Mouse (Mus musculus): Measurements from ENCODE around the gene Acpp. TPM values are rescaled to one million over a fixed set of nuclear protein-coding genes. Genes with fewer than 3 reads are reported as not detected.
"Not testable (repeated sequence)": the region's sequence is repeated elsewhere in the genome, so short reads cannot be mapped to it uniquely, and the experiment has no call there.

Gene Acpp
- polyA plus RNA-seq (2014; fragmentation: Nextera tagmentation; extraction: Ambion mirVana), result 0.25 and 0.53 TPM in 2 replicates

DNA sequence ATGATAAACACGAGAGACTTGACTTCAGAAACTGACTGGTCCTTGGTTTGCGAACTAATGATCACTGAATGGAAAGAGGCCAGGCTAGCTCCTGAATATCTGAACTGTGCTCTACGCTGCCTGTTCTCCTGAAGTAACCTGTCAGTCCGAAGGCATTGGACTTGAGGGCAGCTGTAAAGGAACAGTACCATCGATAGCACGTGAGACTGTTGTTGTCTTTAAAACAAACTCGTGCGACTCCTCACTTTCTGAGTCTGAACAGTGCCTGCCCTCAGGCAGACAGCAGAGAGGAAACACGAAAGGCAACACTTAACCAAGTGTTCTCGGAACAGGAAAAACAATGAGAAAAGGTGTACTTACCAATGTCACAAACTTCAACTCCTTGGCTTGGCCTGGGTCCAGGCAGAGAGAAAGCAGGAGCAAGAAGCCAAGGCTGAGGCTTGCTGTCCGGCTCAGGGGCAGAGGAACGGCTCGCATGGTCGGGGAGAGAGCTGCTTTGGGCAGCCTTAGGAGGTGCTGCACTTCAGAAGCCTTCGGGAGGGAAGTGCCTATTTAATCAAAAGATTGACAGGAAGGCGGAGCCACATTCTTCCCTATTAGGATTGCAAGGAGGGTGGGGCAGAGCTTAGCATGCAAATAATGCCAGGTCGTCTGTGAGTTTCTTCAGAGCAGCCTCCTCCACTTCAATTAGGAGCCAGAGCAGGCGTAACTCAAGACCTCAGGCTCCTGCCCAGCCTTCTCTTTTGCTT, at the start of gene Acpp:
TSS of gene Acpp (minus strand) at position 566 of the 749 bp plus-strand sequence.
- Histone ChIP-seq H3K4me2 (peak within 1 kb of the TSS; percentile 59), H3K4me1 (replicated peaks; ENCODE audit: control insufficient read depth, insufficient read depth, low read length) (no peaks in the 10 kb centered on the region), H3K9ac (ENCODE audit: low read depth, low read length) (no peak within 1 kb of the TSS), H3K27me3 (replicated peaks; ENCODE audit: control insufficient read depth, insufficient read depth, low read length) (no peaks in the 10 kb centered on the region), H3K9me3 (ENCODE audit: control insufficient read depth, low read length) (no peaks in the 10 kb centered on the region), H3K27ac (ENCODE audit: low read depth, low read length) (no peak within 1 kb of the TSS), H3K36me3 (ENCODE audit: control insufficient read depth, insufficient read depth, low read length) (no peaks in the 10 kb centered on the region), H3K4me3 (ENCODE audit: low read depth, low read length) (peak within 1 kb of the TSS; percentile 6; the same call in 1 of the 2 replicates)
- ATAC-seq (replicated peaks; ENCODE audit: low FRiP score), result peak; percentile 57
- WGBS, result 19% methylated on average over 18 of the region's 18 CpGs
- no peak for DNase-seq (ENCODE audit: low spot score)

DNA sequence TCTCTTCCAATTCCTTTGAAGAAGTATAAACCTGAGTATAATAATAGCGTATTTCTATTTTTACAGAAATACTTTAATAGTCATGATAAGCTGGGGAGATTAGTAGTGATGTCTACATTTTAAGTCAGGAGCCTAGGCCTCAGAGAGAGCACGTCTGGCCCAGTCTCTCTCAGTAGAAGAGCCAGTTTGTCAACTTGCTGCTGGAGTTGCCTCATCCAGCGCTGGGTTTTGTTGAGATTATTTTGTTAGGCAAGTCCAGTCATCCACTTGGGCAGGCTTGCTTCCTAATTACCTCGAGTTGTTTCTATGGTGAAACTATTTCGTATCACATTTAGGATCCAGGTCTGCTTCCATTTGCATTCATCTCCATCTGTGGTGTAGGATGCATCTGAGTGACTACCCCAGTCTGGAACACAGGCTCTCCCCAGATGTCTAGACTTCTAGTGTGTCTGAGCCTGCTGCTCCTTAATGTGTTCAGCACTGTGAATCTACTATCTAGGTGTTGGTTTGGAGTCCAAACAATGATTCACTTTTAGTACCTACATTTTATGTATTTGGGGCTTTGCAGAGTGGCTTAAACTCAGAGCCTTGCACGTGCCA, 45.1 kb upstream of the Acpp start:
- 79% methylated on average over 6 of the region's 6 CpGs for WGBS
- Histone ChIP-seq H3K9me3 (ENCODE audit: control insufficient read depth, low read length) (no peaks in the 10 kb centered on the region), H3K4me2 (no peak overlapping the region), H3K9ac (ENCODE audit: low read depth, low read length) (no peak overlapping the region), H3K27ac (ENCODE audit: low read depth, low read length) (no peak overlapping the region), H3K27me3 (replicated peaks; ENCODE audit: control insufficient read depth, insufficient read depth, low read length) (no peaks in the 10 kb centered on the region), H3K4me1 (replicated peaks; ENCODE audit: control insufficient read depth, insufficient read depth, low read length) (no peaks in the 10 kb centered on the region), H3K36me3 (ENCODE audit: control insufficient read depth, insufficient read depth, low read length) (no peaks in the 10 kb centered on the region), H3K4me3 (ENCODE audit: low read depth, low read length) (no peak overlapping the region)
- ATAC-seq (replicated peaks; ENCODE audit: low FRiP score) (no peak), DNase-seq (ENCODE audit: low spot score) (no peak)

DNA sequence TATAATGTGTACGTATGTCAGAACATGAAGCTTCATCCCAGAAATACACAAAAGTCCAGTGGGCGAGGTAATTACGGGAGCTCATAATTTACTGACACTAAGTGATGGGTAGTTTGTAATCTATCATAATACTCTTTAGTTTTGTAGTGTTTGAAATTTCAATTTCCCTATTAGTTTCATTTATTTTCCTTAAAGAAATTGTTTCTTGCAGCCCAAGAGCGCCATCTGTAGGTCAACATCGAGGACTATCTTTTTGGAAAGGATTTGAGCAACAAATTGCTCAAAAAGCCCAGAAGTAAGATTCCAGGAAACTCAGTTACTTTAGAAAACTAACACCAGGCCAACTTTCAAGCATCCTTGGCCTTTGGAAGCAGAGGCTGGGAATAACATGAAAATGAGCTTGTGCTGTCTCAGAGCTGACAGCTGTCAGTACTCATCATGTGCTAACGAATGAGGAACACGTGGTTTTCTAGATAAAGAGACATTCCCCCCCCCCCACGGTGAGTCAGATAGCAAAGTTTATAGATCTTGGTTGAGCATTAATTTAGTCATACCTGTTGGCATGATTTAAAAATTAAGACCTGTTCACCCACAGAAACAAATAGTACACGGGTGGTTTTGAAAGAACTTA, 42.1 kb upstream of the Acpp start:
- Histone ChIP-seq H3K27me3 (replicated peaks; ENCODE audit: control insufficient read depth, insufficient read depth, low read length) (no peaks in the 10 kb centered on the region), H3K4me3 (ENCODE audit: low read depth, low read length) (no peak overlapping the region), H3K4me2 (no peak overlapping the region), H3K36me3 (ENCODE audit: control insufficient read depth, insufficient read depth, low read length) (no peaks in the 10 kb centered on the region), H3K9ac (ENCODE audit: low read depth, low read length) (no peak overlapping the region), H3K9me3 (ENCODE audit: control insufficient read depth, low read length) (no peaks in the 10 kb centered on the region), H3K4me1 (replicated peaks; ENCODE audit: control insufficient read depth, insufficient read depth, low read length) (no peaks in the 10 kb centered on the region), H3K27ac (ENCODE audit: low read depth, low read length) (no peak overlapping the region)
- WGBS, result 57% methylated on average over 9 of the region's 9 CpGs
- ATAC-seq (replicated peaks; ENCODE audit: low FRiP score) (no peak), DNase-seq (ENCODE audit: low spot score) (no peak)

DNA sequence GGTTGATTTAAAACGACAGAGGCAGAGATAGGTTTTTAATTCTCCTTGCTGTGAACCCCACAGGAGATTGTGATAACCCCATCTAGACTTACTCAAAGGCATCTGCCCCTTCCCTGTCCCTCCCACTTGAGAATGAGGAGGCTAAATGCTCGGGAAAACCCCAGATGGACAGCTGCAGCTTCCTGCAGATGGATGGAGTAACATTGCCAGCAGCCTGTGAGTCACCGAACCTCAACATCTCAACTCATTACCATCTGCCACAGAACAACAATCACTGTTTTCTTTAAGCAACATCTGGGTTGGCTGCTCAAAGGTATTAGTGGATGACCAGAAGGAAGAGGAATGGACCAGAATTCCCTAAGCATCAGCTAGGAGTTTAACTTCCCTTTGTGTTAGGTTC, 38.0 kb upstream of the Acpp start:
- no peaks in the 10 kb centered on the region for H3K27me3 ChIP-seq (replicated peaks; ENCODE audit: control insufficient read depth, insufficient read depth, low read length)
- H3K9me3 ChIP-seq (ENCODE audit: control insufficient read depth, low read length), result no peaks in the 10 kb centered on the region
- DNase-seq (ENCODE audit: low spot score) (no peak), ATAC-seq (replicated peaks; ENCODE audit: low FRiP score) (no peak)
- H3K27ac ChIP-seq (ENCODE audit: low read depth, low read length), result no peak overlapping the region
- H3K4me1 ChIP-seq (replicated peaks; ENCODE audit: control insufficient read depth, insufficient read depth, low read length), result no peaks in the 10 kb centered on the region
- H3K9ac ChIP-seq (ENCODE audit: low read depth, low read length), result no peak overlapping the region
- no peak overlapping the region for H3K4me2 ChIP-seq
- WGBS, result 35% methylated on average over 3 of the region's 3 CpGs
- H3K4me3 ChIP-seq (ENCODE audit: low read depth, low read length), result no peak overlapping the region
- no peaks in the 10 kb centered on the region for H3K36me3 ChIP-seq (ENCODE audit: control insufficient read depth, insufficient read depth, low read length)

DNA sequence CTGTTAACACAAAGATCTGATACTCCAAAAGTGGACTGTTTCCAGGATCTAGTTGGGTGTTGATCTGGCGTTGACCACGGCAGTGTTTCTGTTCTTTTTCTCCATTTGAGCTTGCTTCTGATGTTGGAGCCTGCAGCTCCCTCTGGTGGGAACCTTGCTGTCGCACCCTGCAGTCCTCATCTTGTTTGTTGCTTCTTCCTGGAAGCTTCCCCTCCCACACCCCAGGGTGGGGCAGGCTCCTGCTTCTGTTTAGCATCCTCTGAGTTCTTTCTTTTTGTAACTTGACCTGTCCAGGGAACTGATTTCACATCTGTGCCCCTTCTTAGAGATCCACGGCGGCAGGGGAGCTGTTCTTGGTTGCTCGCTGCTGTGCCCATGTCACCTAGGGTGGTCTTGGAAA, 35.7 kb upstream of the Acpp start:
- no peak overlapping the region for H3K4me2 ChIP-seq
- no peak overlapping the region for H3K4me3 ChIP-seq (ENCODE audit: low read depth, low read length)
- no peak overlapping the region for H3K27ac ChIP-seq (ENCODE audit: low read depth, low read length)
- WGBS, result 26% methylated on average over 6 of the region's 6 CpGs
- no peaks in the 10 kb centered on the region for H3K36me3 ChIP-seq (ENCODE audit: control insufficient read depth, insufficient read depth, low read length)
- H3K9me3 ChIP-seq (ENCODE audit: control insufficient read depth, low read length), result no peaks in the 10 kb centered on the region
- no peaks in the 10 kb centered on the region for H3K27me3 ChIP-seq (replicated peaks; ENCODE audit: control insufficient read depth, insufficient read depth, low read length)
- DNase-seq (ENCODE audit: low spot score), result peak; percentile 36
- no peaks in the 10 kb centered on the region for H3K4me1 ChIP-seq (replicated peaks; ENCODE audit: control insufficient read depth, insufficient read depth, low read length)
- ATAC-seq (replicated peaks; ENCODE audit: low FRiP score), result no peak
- H3K9ac ChIP-seq (ENCODE audit: low read depth, low read length), result no peak overlapping the region

DNA sequence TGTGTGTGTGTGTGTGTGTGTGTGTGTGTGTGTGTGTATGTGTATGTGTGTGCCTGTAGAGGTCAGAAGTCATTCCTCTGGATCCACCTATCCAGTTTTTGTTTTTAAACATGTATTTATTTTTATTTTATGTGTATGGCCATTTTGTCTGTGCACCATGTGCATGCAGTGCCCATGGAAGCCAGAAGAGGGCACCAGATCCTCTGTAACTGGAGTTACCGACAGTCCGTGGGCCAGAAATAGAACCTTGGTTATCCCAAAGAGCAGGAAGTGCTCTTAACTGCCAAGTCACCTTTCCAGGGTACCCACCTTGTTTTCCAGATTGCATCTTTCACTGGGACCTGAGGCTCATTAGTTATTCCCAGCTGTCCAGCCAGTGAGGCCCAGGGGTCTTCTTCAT, 29.4 kb upstream of the Acpp start:
- H3K27me3 ChIP-seq (replicated peaks; ENCODE audit: control insufficient read depth, insufficient read depth, low read length), result no peaks in the 10 kb centered on the region

DNA sequence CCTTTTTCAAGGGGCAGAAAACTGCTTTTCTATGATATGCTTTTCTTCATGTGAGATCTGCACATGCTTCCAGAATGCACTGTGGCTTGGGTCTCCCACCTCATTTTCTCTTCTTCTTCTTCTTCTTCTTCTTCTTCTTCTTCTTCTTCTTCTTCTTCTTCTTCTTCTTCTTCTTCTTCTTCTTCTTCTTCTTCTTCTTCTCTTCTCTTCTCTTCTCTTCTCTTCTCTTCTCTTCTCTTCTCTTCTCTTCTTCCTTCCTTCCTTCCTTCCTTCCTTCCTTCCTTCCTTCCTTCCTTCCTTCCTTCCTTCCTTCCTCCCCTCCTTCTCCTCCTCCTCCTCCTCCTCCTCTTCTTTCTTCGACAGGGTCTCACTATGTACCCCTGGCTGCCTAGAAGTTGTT, 24.4 kb upstream of the Acpp start:
- H3K9ac ChIP-seq (ENCODE audit: low read depth, low read length); H3K27me3 ChIP-seq (replicated peaks; ENCODE audit: control insufficient read depth, insufficient read depth, low read length); H3K4me1 ChIP-seq (replicated peaks; ENCODE audit: control insufficient read depth, insufficient read depth, low read length); H3K36me3 ChIP-seq (ENCODE audit: control insufficient read depth, insufficient read depth, low read length); ATAC-seq (replicated peaks; ENCODE audit: low FRiP score); H3K9me3 ChIP-seq (ENCODE audit: control insufficient read depth, low read length); H3K4me2 ChIP-seq; H3K4me3 ChIP-seq (ENCODE audit: low read depth, low read length); DNase-seq (ENCODE audit: low spot score); H3K27ac ChIP-seq (ENCODE audit: low read depth, low read length): not testable (repeated sequence)
- WGBS, result 100% methylated on average over 1 of the region's 1 CpGs

More for the DNA sequence above, 29.4 kb upstream of the Acpp start:
- no peak for DNase-seq (ENCODE audit: low spot score)
- WGBS, result 66% methylated on average over 2 of the region's 2 CpGs
- Histone ChIP-seq H3K27ac (ENCODE audit: low read depth, low read length) (no peak overlapping the region), H3K9me3 (ENCODE audit: control insufficient read depth, low read length) (no peaks in the 10 kb centered on the region; the same call in 1 of the 2 replicates), H3K9ac (ENCODE audit: low read depth, low read length) (no peak overlapping the region), H3K4me3 (ENCODE audit: low read depth, low read length) (no peak overlapping the region), H3K4me1 (replicated peaks; ENCODE audit: control insufficient read depth, insufficient read depth, low read length) (no peaks in the 10 kb centered on the region), H3K36me3 (ENCODE audit: control insufficient read depth, insufficient read depth, low read length) (no peaks in the 10 kb centered on the region), H3K4me2 (no peak overlapping the region)
- ATAC-seq (replicated peaks; ENCODE audit: low FRiP score), result no peak

DNA sequence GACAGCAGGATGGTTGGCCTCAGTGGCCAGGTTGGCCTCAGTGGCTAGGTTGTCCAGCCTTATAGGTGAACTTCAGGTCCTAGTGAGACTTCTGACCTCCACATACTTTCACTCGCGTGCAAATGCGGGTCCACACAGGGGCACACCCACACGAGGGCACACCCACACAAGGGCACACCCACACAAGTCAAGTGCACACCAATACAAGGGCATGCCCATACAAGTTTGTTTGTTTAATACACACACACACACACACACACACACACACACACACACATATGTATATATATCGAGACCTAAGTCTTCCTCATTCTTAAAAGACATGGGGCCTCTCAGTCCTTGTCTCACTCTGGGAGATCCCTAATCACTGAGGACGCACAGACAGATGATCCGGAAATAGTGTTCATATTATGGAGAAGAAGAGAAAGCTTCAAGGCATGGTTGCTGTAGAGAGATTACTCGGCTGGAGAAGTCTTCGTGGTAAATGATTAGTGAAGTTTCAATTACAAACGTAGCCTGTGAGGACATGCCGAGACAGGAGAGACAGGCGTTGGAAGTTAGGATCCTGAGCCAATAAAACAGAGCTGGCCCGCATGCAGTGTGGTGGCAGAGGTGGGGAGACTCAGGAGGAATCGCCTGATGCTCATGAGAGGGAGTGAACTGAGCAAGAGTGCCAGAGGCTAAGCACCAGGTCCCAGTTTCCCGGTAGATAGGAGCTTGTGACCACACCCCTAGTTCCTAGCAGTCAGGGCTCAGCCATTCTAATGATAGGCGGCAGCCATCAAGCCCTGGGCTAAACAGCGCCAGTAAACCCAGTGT, 23.7 kb upstream of the Acpp start:
- Histone ChIP-seq H3K9me3 (ENCODE audit: control insufficient read depth, low read length) (no peaks in the 10 kb centered on the region; the same call in 1 of the 2 replicates), H3K27me3 (replicated peaks; ENCODE audit: control insufficient read depth, insufficient read depth, low read length) (no peaks in the 10 kb centered on the region), H3K9ac (ENCODE audit: low read depth, low read length) (no peak overlapping the region), H3K27ac (ENCODE audit: low read depth, low read length) (no peak overlapping the region), H3K36me3 (ENCODE audit: control insufficient read depth, insufficient read depth, low read length) (no peaks in the 10 kb centered on the region), H3K4me2 (no peak overlapping the region), H3K4me1 (replicated peaks; ENCODE audit: control insufficient read depth, insufficient read depth, low read length) (no peaks in the 10 kb centered on the region), H3K4me3 (ENCODE audit: low read depth, low read length) (no peak overlapping the region)
- WGBS, result 70% methylated on average over 17 of the region's 17 CpGs
- no peak for DNase-seq (ENCODE audit: low spot score)
- ATAC-seq (replicated peaks; ENCODE audit: low FRiP score), result no peak

Data from liver, embryonic 11.5 days (tissue).